ENCODE assay signal across 9 mouse cellular contexts in the genomic region with DNA sequence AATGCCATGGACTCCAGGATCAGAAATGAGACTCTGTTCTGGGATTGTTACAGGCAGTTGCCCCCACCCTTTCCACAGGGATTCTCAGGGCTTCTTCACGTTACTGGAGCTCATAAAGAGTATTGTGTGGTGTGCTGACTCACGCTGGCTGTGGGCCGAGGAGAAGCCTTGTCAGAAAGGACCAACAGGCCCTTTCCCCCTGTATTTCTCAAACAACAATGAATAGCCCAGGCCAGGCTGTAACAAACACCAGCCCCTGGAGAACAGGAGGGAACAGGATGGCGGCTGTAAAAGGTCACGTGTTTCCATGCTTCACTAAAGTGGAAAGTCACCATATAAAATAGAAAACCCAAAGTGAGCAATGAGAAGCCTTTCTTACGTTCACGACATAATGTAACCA. TPM values are rescaled to one million over a fixed set of nuclear protein-coding genes. Genes with fewer than 3 reads are reported as not detected.
DNase-seq lines count a peak whose midpoint lies in the region; ATAC-seq and TF ChIP-seq lines count a peak whose summit lies in the region.
"Had no signal": no experiment of that assay in that cellular context is flagged by ENCODE, and none has a peak within 500 bp of the region (broad histone marks: within the 10 kb centered on the region; RNA-seq: fewer than 3 reads in every experiment).

No protein-coding gene starts in this region.

- no peak for ATAC-seq in kidney, embryonic 15.5 days (replicated peaks; ENCODE audit: low FRiP score)
- ATAC-seq in kidney, embryonic 14.5 days (ENCODE audit: low FRiP score, low TSS enrichment), result no peak
- ATAC-seq in liver, embryonic 16.5 days (ENCODE audit: low read depth), result no peak
- ATAC-seq: intestine, embryonic 16.5 days had no signal

- H3K4me2 ChIP-seq in kidney, embryonic 15.5 days, result no peak overlapping the region
- no peak overlapping the region for H3K4me2 ChIP-seq in kidney, embryonic 14.5 days (replicated peaks; ENCODE audit: low read depth, low read length)
- H3K4me2 ChIP-seq in liver, embryonic 16.5 days (ENCODE audit: low read depth, low read length), result no peak overlapping the region; the same call in 1 of the 2 replicates

- H3K4me1 ChIP-seq in kidney, embryonic 15.5 days, result peaks cover 24% of the 10 kb centered on the region
- H3K4me1 ChIP-seq in kidney, embryonic 14.5 days (ENCODE audit: control insufficient read depth, insufficient read depth, low read length), result no peaks in the 10 kb centered on the region
- H3K4me1 ChIP-seq in liver, embryonic 16.5 days (ENCODE audit: control insufficient read depth, low read depth, low read length), result peaks cover 38% of the 10 kb centered on the region

- H3K36me3 ChIP-seq in kidney, embryonic 15.5 days, result no peaks in the 10 kb centered on the region
- H3K36me3 ChIP-seq in kidney, embryonic 14.5 days (ENCODE audit: control insufficient read depth, insufficient read depth, low read length), result no peaks in the 10 kb centered on the region
- H3K36me3 ChIP-seq in liver, embryonic 16.5 days (ENCODE audit: control insufficient read depth, insufficient read depth), result no peaks in the 10 kb centered on the region

- no peaks in the 10 kb centered on the region for H3K9me3 ChIP-seq in kidney, embryonic 15.5 days (replicated peaks)
- H3K9me3 ChIP-seq in kidney, embryonic 14.5 days (ENCODE audit: control insufficient read depth, low read length), result no peaks in the 10 kb centered on the region
- H3K9me3 ChIP-seq in liver, embryonic 16.5 days (replicated peaks; ENCODE audit: control insufficient read depth, low read length), result no peaks in the 10 kb centered on the region

- peak overlapping the region; percentile 46; the same call in 1 of the 2 replicates for H3K27ac ChIP-seq in kidney, embryonic 15.5 days
- H3K27ac ChIP-seq in kidney, embryonic 14.5 days (ENCODE audit: low read depth, low read length), result no peak overlapping the region
- H3K27ac ChIP-seq in gastrocnemius, adult 2 months, result peak overlapping the region; percentile 85
- peak overlapping the region; percentile 58 for H3K27ac ChIP-seq in liver, embryonic 16.5 days (ENCODE audit: low read length)

- no peak for TF ChIP-seq CTCF in gastrocnemius, adult 2 months (IDR thresholded peaks at IDR 0.05)

- 43% methylated on average over 7 of the region's 7 CpGs for WGBS in kidney, embryonic 15.5 days
- WGBS in kidney, embryonic 14.5 days, result 32% methylated on average over 7 of the region's 7 CpGs
- WGBS in liver, embryonic 16.5 days (ENCODE audit: insufficient replicate concordance), result 50% methylated on average over 7 of the region's 7 CpGs

- intact Hi-C loops in gastrocnemius, adult 2 months (cut with DNase I), result no loop called here

- H3K4me3 ChIP-seq in kidney, embryonic 15.5 days (replicated peaks), result no peak overlapping the region
- H3K4me3 ChIP-seq in kidney, embryonic 14.5 days (ENCODE audit: low read length), result no peak overlapping the region
- H3K4me3 ChIP-seq in gastrocnemius, adult 2 months, result no peak overlapping the region
- no peak overlapping the region for H3K4me3 ChIP-seq in liver, embryonic 16.5 days (ENCODE audit: low read depth, low read length)

- no peak overlapping the region for H3K9ac ChIP-seq in kidney, embryonic 15.5 days
- no peak overlapping the region for H3K9ac ChIP-seq in kidney, embryonic 14.5 days (ENCODE audit: low read depth, low read length)
- peak overlapping the region; percentile 4; the same call in 1 of the 2 replicates for H3K9ac ChIP-seq in liver, embryonic 16.5 days (ENCODE audit: low read depth, low read length)

- H3K27me3 ChIP-seq in kidney, embryonic 15.5 days, result no peaks in the 10 kb centered on the region
- no peaks in the 10 kb centered on the region for H3K27me3 ChIP-seq in kidney, embryonic 14.5 days (ENCODE audit: control insufficient read depth, insufficient read depth, low read length)
- H3K27me3 ChIP-seq in liver, embryonic 16.5 days (ENCODE audit: control insufficient read depth, insufficient read depth, low read depth, low read length), result no peaks in the 10 kb centered on the region

- peak; percentile 63 for DNase-seq in Muller cell, postnatal 12 days (ENCODE audit: inconsistent ontology term)
- peak; percentile 75 for DNase-seq in gastrocnemius, adult 2 months
- DNase-seq in lung, postnatal 4 days, result no peak
- DNase-seq in kidney, adult 18-20 months, result no peak
- no peak for DNase-seq in cerebellum, adult 18-20 months

RNA-seq across cellular contexts. Expression of a gene that starts 28.2 kb away (rescaled TPM):
- 185 and 195 TPM in 2 replicates for polyA plus RNA-seq in kidney, embryonic 15.5 days (2015; fragmentation: Nextera tagmentation; extraction: Ambion mirVana)
- polyA plus RNA-seq in kidney, embryonic 14.5 days (2014; fragmentation: Nextera tagmentation; extraction: Ambion mirVana), result 103 and 205 TPM in 2 replicates
- total RNA-seq in gastrocnemius, adult 2 months (2021), result 1 to 10 TPM; 7.4 to 9.1 TPM
- 131 and 147 TPM in 2 replicates for polyA plus RNA-seq in liver, embryonic 16.5 days (2015; fragmentation: Nextera tagmentation; extraction: Ambion mirVana)

Comparison
In these comparisons a context has a peak if more than half of its experiments do, and no peak if none do; other contexts are left out.
1. DNase-seq: peak in Muller cell, postnatal 12 days (single experiment) and gastrocnemius, adult 2 months (single experiment); none in lung, postnatal 4 days (0 of 2), kidney, adult 18-20 months (single experiment) and cerebellum, adult 18-20 months (0 of 2).